Mouse (Mus musculus) 416B (cell line): ENCODE results near the gene Gfpt1.
A peak's percentile ranks its signal among the peaks of the same experiment; 100 is the strongest.
"Not testable (repeated sequence)": the region's sequence is repeated elsewhere in the genome, so short reads cannot be mapped to it uniquely, and the experiment has no call there.

Experiments
- DNase-seq: peaks from one replicate; pipeline ENCODE4 v3.0.0; 2011; ENCODE audit warnings: low read depth

The Gfpt1 gene

DNA sequence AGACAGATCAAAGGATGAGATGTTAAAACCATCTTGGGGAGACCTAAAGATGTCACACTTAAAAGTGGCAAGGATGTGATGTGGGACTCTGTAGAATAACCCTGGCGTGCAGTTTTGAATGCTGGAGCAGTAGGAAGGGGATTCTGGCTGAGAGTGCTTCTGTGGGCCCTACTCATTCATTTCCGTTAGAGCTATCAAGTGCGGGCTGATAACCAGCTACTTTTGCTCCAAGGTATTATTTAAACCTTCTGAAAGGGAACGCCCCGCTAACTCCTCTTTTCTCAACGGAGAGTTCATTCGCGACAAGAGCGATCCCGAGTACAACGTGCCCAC, 676 bp upstream of the Gfpt1 start:
- DNase-seq: no peak

DNA sequence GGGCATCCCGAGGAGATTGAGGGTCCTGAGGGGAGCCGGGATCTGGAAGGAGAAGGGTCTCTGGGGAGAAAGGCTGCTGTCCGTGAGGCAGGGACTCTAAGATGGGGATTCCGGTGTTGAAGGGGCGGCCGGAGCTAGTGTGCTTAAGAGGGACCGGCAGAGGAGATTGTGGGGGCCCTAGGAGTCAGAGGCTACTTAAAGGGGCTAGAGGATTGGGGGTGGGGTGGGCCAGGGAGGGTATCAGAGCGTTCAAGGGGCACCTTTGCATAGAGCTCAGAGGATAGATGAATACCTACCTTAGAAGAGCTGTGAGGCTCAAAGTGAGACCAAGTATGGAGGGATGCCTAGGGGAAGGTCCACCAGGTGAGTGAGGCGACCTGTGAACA, 478 bp downstream of the Gfpt1 start:
- peak; percentile 23 for DNase-seq

DNA sequence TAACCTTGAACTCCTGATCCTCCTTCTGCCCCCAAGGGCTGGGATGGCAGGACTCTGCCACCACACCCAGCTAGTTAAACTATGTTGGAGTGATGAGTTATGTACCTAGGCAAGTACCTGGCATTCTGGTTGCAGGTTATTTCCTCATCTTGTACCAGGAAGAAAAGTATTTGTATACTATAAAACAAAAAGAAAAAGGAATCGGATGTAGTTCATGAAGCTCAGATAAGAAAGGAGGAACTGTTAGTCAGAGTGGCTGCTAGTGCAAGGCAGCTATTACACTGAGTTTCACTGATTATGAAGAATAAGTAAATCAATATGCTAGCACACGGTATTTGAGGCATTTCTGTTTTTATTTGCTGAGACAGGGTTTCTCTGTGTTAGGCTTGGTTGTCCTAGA, 2.2 kb downstream of the Gfpt1 start:
- no peak for DNase-seq

DNA sequence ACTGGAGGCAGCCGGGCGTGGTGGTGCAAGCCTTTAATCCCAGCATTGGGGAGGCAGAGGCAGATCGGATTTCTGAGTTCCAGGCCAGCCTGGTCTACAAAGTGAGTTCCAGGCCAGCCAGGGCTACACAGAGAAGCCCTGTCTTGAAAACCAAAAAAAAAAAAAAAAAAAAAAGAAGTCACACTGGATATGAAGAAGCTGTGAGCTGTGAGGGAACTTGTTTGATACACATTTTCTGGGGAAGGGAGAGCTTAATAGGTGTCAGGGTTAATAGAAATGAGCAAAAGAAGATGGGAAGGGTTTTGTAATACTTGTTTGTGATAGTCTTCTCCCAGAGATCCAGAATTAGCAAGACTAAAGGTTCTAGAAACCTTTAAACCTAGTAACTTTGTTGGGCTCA, 2.9 kb downstream of the Gfpt1 start:
- no peak for DNase-seq

DNA sequence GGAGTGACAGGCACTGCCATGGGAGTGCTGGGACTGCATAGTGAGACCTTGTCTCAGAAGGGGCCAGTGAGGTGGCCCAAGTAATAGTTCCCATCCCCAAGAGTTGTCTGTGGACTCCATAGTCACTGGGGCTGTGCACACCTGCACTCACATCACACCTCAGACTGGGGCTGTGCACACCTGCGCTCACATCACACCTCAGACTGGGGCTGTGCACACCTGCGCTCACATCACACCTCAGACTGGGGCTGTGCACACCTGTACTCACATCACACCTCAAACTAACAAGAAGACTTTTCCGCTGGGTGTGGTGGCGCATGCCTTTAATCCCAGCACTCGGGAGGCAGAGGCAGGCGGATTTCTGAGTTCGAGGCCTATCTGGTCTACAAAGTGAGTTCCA, 6.1 kb downstream of the Gfpt1 start:
- not testable (repeated sequence) for DNase-seq

DNA sequence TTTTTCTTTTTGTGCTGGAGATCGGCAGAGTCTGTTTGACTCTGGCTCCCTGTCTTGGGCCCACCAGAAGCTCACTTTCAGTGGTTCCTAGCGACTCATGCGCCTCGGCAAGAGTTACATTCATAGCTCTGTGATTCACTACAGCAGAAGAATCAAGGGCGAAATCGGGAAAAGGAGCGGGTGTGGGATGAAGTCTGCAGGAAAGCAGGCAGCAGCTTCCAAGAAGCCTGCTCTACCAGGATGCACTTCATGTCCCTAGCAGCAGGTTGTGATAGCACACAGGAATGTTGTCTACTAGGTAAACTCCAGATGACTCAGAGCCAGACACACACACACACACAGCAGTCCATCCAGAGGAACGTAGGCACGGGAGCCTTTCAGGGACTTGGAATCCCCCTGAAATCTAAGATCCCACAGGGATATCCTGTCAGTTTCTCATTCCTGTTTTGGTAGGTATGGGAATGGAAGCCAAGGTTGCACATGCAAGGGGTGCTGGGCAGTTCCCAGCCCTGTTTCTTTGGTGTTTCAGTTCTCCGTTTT, 9.3 kb downstream of the Gfpt1 start:
- DNase-seq: no peak

DNA sequence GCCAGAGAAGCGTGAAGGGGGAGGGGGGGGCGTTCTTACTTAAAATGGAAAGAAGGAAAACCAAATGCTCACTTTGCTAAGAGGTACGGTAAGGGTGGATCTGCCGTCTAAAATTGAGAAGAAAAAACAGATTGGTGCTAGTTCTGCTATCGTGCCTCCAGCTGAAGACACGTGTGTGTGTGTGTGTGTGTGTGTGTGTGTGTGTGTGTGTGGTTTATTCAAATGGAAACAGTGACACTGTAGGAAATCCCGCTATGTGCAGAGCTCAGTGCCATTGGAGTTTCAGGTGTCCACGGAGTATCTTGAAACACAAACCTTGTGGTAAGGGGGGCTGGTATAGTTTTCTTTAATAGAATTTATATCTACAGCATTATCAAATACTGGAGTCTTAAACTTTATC, 11.5 kb downstream of the Gfpt1 start:
- no peak for DNase-seq

DNA sequence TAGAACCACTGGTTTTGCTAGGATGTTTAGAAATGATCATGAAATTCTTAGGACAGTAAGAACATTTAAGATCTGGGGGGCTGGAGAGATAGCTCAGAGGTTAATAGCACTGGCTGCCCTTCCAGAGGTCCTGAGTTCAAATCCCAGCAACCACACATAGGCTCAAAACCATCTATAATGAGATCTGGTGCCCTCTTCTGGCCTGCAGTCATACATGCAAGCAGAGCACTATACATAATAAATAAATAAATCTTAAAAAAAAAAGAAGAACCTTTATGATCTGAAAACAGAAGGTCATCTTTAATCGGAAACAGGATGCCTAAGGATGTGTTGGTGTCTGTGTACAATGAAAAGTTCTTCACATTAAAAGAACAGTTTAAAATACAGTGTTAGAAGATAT, 17.1 kb downstream of the Gfpt1 start:
- no peak for DNase-seq

DNA sequence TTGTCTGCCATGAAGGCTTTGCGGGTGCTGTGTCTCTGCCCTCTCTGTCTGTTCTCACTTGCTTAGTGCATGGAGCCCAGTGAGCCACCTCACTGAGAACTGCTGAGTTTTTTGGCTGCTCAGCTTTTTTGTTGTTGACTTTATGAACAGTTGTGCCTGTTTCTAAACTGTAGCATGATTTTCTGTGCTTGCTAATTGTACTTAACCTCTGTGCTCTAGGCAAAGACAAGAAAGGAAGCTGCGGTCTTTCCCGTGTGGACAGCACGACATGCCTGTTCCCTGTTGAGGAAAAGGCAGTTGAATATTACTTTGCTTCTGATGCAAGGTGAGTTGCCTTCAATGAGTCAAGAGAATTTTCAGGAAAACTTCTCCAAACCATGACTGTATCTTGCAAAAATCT, 20.9 kb downstream of the Gfpt1 start:
- no peak for DNase-seq

DNA sequence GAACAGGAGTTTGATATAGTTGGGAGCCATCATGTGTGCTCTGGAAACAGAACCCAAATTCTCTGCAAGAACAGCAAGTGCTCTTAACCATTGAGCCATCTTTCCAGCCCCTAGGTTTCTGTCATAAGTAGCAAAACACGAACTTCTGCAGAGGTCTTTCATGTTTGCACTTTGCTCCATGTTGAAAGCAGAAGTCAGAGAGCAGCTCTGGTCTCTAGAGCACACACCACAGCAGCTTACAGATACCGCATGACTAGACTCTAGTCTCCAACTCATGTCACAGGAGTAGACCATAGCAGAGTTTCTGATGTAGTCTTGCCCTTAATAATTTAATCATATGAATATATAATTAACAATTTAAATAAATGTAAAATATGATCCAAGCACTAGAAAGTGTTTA, 25.6 kb downstream of the Gfpt1 start:
- no peak for DNase-seq

DNA sequence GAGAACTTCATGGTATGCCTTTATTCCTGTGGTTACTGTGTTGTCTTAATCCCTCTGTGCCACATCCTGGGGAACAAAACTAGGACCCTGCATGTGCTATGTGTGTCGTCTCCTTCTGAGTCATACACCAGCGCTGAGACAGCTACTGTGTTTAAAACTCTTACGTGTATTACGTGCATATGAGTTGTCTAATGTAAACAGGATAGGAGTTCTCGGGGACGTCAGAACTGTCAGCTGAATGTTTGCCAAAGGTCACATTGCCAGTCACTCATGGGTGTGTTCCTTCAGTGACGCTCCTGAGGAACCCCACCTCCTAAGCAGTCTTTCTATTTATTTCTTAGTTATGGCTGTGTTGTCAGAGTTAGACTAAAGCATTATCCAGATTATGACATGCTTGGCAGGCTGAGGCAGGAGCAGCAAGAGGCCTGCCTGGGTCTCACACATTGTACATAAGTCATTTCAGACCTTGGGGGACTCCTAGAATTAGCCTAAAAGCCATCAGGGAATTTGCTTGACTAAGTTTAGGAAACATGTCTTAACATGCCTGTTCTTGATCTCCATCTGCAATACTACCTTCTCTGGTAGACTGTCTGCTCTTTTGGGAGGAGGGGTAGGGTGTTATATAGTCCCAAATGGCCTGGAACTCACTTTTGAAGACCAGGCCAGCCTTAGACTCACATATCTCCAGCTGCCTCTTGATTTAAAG, 26.7 kb downstream of the Gfpt1 start:
- DNase-seq: peak; percentile 54

DNA sequence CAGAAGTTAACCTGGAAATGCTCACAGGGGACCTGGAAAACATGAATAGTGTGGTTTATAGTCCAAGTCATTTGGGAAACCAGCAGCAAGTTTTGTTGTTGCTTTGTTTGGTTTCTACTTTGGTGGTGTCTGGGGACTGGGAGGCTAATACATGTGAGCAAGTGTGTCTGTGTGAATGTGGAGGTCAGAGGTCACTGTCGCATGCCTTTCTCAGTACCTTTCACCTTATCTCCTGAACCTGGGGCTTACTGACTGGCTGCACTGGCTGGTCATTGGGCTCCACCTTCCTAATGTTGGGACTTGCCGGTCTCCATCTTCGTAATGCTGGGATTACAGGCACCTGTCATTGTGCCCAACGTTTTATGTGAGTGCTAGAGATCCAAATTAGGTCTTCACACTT, 28.0 kb downstream of the Gfpt1 start:
- DNase-seq: no peak

DNA sequence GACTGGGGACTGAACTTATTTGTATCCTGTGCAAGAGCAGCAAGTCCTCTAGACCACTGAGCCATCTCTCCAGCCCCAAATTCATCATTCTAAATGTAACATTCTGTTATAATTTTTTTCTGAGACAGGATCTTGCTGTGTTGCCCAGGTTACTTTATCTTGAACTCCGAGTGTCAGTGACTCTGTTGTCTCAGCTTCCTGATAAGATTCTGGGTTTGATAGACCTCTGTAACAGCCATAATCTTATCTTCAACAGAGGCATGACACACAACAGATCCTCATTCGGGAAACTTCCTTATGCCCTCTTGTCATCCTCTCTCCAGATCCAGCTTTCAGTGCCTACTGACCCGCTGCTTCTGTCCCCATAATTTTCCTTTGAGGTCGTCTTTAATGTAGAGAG, 30.1 kb downstream of the Gfpt1 start:
- DNase-seq: peak; percentile 84

DNA sequence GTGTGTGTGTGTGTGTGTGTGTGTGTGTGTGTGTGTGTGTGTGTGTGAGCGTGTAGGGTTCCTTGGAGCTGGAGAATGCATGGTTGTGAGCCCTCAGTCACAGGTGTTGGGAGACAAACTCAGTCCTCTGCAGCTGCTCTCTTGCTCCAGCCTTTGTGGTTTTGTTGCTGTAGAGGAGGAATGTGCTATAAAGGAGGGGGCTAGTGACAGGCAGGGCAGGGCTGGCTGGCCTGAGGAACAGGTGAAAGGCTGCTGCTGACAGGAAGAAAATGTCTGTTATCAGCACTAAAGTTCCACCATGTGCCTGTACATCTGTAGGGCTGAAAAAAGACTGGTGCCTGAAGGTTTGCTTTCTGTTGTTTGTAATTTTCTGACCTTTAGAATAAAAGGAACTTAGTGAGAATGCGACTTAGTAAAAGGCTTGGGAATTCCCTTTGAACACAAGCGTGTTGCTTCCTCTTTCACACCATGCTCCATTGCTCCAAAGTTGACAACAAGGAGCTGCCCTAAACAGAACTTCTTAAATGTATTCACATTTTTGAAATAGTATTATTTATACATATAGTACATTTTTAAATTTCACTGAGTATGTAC, 32.5 kb downstream of the Gfpt1 start:
- DNase-seq: peak; percentile 66

DNA sequence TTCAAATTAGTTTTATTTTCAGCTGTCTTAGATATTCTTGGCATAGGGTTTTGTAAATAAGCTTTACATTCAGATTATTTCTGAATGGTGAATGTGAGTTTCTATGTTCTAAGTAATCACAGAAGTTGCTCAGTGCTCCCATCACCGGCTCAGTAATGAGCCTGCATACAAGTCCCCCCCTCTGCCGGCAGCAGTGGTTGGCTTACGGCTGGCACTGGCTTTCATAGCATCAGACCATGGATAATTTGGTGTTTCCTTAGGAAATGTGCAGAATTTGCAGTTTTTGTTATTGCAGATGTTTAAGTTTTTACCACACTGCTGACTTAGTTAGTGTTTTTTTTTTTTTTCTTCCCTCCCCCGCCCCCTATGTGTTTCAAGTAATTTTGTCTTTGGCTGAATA, 36.8 kb downstream of the Gfpt1 start:
- DNase-seq: no peak

DNA sequence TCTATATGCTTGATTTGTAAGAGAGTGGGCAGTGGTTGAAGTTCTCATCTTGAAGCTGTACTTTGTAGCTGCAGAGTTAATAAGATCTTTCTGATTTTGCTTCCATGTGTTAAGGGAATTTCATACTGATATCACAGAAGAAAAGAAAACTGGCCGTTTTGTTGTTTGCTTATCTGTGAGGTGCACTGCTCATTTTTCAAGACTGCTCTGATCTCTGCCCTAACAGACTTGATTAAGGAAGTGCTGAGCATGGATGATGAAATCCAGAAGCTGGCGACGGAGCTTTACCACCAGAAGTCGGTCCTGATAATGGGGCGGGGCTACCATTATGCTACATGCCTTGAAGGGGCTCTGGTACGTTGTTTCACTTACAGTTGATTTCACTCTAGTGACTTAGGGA, 42.4 kb downstream of the Gfpt1 start:
- peak; percentile 90 for DNase-seq

DNA sequence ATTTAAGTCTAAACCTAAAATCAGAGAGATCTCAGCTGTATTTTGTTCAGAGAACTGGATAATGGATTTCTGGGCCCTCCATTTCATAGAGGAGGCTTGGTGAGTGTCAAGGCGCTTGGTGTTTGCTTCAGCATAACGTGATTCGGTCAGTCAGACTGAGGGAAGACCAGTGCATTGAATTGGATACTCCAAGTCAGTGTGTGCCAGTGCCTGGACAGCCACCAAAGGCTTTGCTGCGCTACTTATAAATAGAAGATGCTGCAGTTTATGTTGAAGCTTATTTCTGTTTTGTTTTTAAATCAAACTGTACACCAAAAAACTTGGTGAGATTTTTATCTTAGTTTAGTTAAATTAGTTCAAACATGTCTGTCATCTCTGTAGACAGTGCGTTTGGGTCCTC, 45.7 kb downstream of the Gfpt1 start:
- no peak for DNase-seq

DNA sequence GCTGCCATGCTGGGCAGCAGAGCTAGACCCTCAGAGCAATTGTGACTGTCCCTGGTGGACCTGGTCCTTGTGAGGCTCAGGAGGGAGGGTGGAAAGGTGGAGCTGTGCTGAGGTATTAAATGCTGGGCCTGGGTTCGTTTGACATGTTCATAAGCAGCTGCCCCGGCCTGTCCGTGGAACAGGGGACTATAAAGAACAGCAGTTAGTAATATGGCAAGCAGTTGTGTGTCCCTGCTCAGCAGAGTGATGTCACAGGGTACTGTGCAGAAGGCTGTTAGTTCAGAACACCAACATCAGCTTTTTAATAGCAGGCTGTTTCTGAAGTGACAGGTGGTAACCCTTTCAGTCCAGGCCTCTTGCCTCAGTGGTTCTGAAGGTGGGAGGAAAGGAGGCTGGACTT, 48.2 kb downstream of the Gfpt1 start:
- no peak for DNase-seq

DNA sequence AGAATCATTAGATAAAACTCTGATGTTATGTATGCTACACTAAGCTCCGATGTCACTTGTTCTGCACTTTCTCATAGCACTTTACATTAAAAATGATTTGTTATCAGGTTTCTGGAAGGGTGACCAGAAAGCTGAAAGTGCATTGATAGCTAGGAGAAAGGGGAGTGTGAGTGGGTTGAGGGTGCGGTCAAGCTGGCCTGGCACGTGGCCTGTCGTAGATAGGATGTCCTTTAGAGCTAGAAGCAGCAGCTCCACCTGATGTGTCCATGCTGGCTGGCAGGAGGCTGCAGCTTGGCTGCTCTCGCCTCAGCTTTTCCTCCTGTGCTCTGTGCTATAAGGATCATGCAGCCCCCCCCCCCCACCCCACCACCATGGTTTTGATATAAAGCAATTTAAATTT, 49.8 kb downstream of the Gfpt1 start:
- no peak for DNase-seq

DNA sequence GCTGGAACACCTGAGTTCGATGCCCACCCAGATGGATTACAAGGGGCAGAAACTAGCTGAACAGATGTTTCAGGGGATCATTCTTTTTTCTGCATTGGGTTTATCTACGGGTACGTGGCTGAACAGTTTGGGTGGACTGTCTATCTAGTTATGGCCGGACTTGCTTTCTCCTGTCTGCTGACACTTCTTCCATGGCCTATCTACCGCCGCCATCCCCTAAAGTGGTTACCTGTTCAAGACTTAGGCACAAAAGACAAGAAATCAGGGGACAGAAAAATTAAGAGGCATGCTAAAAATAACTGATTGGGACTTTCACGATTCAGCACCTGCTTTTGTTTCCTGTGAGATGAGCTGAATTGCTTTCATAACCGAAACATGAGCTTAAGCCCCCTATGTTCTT, 51.0 kb downstream of the Gfpt1 start:
- DNase-seq: not testable (repeated sequence)

DNA sequence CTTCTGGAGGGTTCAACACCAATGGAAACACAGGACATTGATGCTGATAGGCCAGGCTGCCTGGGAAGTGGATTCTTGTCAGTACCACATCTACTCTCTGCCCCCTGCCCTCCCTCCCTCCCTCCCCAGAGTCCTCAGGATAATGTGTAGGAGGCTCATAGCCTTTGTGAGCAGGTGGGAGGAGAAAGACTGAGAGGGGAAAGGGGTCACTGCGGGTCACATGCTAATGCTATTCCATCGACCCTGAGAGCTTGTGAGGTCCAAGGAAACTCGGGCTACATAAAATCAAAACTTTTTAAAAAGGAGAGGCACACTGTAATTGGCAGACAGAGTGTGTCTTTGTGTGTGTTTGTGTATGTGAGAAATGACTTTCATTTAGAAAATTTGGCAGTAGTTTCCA, 56.6 kb downstream of the Gfpt1 start:
- DNase-seq: no peak

DNA sequence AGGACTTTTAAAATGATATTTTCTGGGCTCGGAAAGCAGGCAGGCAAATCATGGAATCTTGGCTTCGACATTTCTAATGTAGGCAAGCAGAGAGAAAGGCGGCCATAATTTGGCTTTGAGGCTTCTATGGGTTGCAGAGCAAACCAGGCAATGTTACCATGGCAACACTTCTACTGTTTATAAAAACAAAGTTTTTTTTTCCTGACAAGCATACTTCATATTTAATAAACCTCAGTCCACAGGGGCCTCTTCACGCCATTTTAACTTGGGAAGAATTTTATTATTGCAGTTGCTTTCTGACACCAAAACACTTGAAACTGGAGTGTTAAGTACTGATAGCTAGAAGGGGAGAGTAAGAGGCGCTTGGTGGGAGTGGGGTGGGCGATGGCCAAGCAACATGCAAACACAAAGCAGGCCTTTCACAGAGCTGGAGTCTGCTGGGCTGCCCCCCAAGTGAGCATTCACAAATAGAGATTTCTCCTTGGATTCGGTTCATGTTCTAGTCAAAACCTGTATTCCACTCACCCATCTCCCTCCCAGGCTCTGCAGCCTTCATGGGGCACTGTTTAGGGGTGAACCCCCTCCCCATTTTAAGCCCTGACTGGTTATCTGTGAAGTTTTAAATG, 57.1 kb downstream of the Gfpt1 start:
- DNase-seq: no peak

DNA sequence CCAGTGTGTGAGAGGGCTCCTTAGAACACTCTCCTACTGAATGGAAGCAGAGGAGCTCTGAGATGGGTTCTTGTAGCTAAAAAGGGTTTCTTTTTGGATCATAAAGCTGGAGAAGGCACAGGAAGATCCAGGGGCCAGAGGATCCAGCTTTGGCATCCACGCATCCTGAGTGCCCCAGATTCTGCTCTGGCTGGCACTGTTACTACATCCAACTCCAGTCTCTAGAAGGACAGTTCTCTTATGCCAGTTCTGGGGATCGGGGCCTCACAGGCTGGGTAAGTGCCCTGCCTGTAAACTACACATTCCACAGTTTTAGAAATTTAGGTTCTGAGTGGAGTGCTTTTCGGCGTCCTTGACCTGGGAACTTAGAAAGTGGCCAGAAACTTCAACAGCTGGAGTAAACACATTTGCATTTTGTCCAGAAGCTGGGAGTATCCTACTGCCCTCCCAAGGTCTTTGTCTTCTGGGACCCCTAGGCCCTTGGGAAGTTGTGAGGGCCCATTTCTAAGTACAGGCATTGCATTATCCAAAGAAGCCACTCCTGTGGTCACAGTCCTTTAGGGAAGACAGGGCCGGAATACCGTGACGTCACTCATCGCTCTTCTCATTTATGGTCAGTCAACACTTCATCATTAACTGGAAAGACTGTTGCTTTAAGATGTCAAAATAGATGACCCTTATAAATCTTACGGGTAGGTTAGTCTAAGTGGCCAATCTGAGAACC, 57.8 kb downstream of the Gfpt1 start:
- DNase-seq: no peak
